Mouse (Mus musculus) liver, adult 2 months (tissue): ENCODE data around the gene Dcp1a. TPM values are rescaled to one million over a fixed set of nuclear protein-coding genes. Genes with fewer than 3 reads are reported as not detected.
"Not testable (repeated sequence)": the region's sequence is repeated elsewhere in the genome, so short reads cannot be mapped to it uniquely, and the experiment has no call there.

Experiments
- DNase-seq: peaks from one replicate; pipeline ENCODE4 v3.0.0-alpha.2; 2011; ENCODE audit warnings: low read depth, low spot score; ENCODE audit errors: extremely low read depth
- H3K27ac ChIP-seq: fragments of 200-500 bp; replicated peaks from 2 replicates; pipeline ENCODE4 v1.5.1; 2012; ENCODE audit warnings: low read depth, mild to moderate bottlenecking, control low read depth, inconsistent platforms, low read length; ENCODE audit not compliant: insufficient read depth
- H3K27me3 ChIP-seq: fragments of 200-500 bp; 2 replicates; pipeline ENCODE4 v1.6.1; 2012; ENCODE audit warnings: mild to moderate bottlenecking, moderate library complexity, low read length, inconsistent platforms; ENCODE audit not compliant: control insufficient read depth, insufficient read depth
- H3K36me3 ChIP-seq: fragments of 200-500 bp; 2 replicates; pipeline ENCODE4 v1.6.1; 2012; ENCODE audit warnings: low read length, inconsistent platforms; ENCODE audit not compliant: control insufficient read depth, insufficient read depth
- H3K4me1 ChIP-seq: fragments of 200-500 bp; 2 replicates; pipeline ENCODE4 v1.6.1; 2011; ENCODE audit warnings: low read length; ENCODE audit not compliant: control insufficient read depth, insufficient read depth
- H3K4me3 ChIP-seq: fragments of 200-500 bp; 2 replicates; pipeline ENCODE4 v1.5.1; 2011; ENCODE audit warnings: low read depth, mild to moderate bottlenecking, control low read depth, low read length, moderate library complexity; ENCODE audit not compliant: insufficient read depth
- H3K79me2 ChIP-seq: fragments of 200-500 bp; 2 replicates; pipeline ENCODE4 v1.6.1; 2012; ENCODE audit warnings: inconsistent platforms, mild to moderate bottlenecking, low read length, moderate library complexity; ENCODE audit not compliant: control insufficient read depth, insufficient read depth
- H3K9ac ChIP-seq: fragments of 200-500 bp; 2 replicates; pipeline ENCODE4 v1.6.1; 2012; ENCODE audit warnings: low read depth, mild to moderate bottlenecking, control low read depth, inconsistent platforms, low read length
- CTCF ChIP-seq: fragments of 200-500 bp; IDR thresholded peaks from 2 replicates; pipeline ENCODE4 v1.5.1; 2011; ENCODE audit warnings: low read depth, low read length, control low read depth
- POLR2A ChIP-seq: fragments of 200-500 bp; IDR thresholded peaks from 2 replicates; pipeline ENCODE4 v1.6.1; 2011; ENCODE audit warnings: low read length, control low read depth; ENCODE audit not compliant: insufficient read depth; ENCODE audit errors: extremely low read depth
- WGBS: fragments of 180-500 bp; shearing (Covaris S2); methylation state at CpG from one replicate; pipeline ENCODE4 v1.1.7; 2018; 5-methylcytosine and 5-hydroxymethylcytosine counted together
- polyA plus RNA-seq: library from polyadenylated mRNA; depleted of rRNA; stranded (reverse); fragments of >200 nt; gene quantifications from 2 replicates; pipeline ENCODE4 v1.2.3, GENCODE M21; 2012
- total RNA-seq: library from RNA; depleted of rRNA; stranded (reverse); fragments of >200 nt; gene quantifications from 2 replicates; pipeline ENCODE4 v1.2.3, GENCODE M21; 2014

The Dcp1a gene
- total and polyA plus RNA-seq, 2 experiments, result 6.8 to 8.9 TPM

GRCm38 (mm10) chr14:30531896-30532295, 52.6 kb downstream of the Dcp1a start:
- Histone ChIP-seq H3K4me1 (peaks cover 6% of the 10 kb centered on the region), H3K4me3 (no peak overlapping the region), H3K27ac (no peak overlapping the region), H3K27me3 (no peaks in the 10 kb centered on the region), H3K79me2 (no peaks in the 10 kb centered on the region), H3K36me3 (peaks cover 2% of the 10 kb centered on the region; the same call in 1 of the 2 replicates), H3K9ac (no peak overlapping the region)
- DNase-seq, result no peak
- TF ChIP-seq POLR2A, result no peak
- TF ChIP-seq CTCF, result no peak
- 90% methylated on average over 6 of the region's 6 CpGs for WGBS

GRCm38 (mm10) chr14:30533780-30534450, 54.6 kb downstream of the Dcp1a start:
- no peak for TF ChIP-seq POLR2A
- no peak for TF ChIP-seq CTCF
- H3K79me2 ChIP-seq, result no peaks in the 10 kb centered on the region
- H3K9ac ChIP-seq, result no peak overlapping the region
- no peaks in the 10 kb centered on the region for H3K36me3 ChIP-seq
- WGBS, result 33% methylated on average over 6 of the region's 6 CpGs
- no peak overlapping the region for H3K4me3 ChIP-seq
- H3K27ac ChIP-seq, result no peak overlapping the region
- no peaks in the 10 kb centered on the region for H3K27me3 ChIP-seq
- peaks cover 6% of the 10 kb centered on the region for H3K4me1 ChIP-seq
- DNase-seq, result peak; percentile 66

GRCm38 (mm10) chr14:30541541-30541940, 62.2 kb downstream of the Dcp1a start:
- Histone ChIP-seq H3K27me3 (no peaks in the 10 kb centered on the region), H3K4me1 (no peaks in the 10 kb centered on the region), H3K4me3 (peak overlapping the region; percentile 34), H3K36me3 (no peaks in the 10 kb centered on the region), H3K9ac (peak overlapping the region; percentile 40), H3K79me2 (no peaks in the 10 kb centered on the region), H3K27ac (peak overlapping the region; percentile 50)
- TF ChIP-seq CTCF (no peak), POLR2A (no peak)
- DNase-seq, result peak; percentile 93
- 28% methylated on average over 10 of the region's 10 CpGs for WGBS

- not testable (repeated sequence) for H3K36me3 ChIP-seq, H3K79me2 ChIP-seq, H3K9ac ChIP-seq, DNase-seq, H3K4me1 ChIP-seq, H3K4me3 ChIP-seq, H3K27ac ChIP-seq, H3K27me3 ChIP-seq
- 93% methylated on average over 5 of the region's 5 CpGs for WGBS
These were observed 64.0 kb downstream of the Dcp1a start for GRCm38 (mm10) chr14:30543331-30543730.

GRCm38 (mm10) chr14:30548131-30548720, 68.9 kb downstream of the Dcp1a start, which contains the start of gene Tkt:
Gene Tkt, plus strand, starts transcription at chr14:30548359.
- peak within 1 kb of the TSS; percentile 91 for H3K27ac ChIP-seq

More at GRCm38 (mm10) chr14:30548131-30548720, 68.9 kb downstream of the Dcp1a start, which contains the start of gene Tkt:
- Histone ChIP-seq H3K79me2 (peaks cover 19% of the 10 kb centered on the region; the same call in 1 of the 2 replicates), H3K4me1 (peaks cover 20% of the 10 kb centered on the region), H3K27me3 (no peaks in the 10 kb centered on the region), H3K4me3 (peak within 1 kb of the TSS; percentile 78), H3K9ac (peak within 1 kb of the TSS; percentile 89), H3K36me3 (no peaks in the 10 kb centered on the region)
- no peak for TF ChIP-seq CTCF
- peak; percentile 53; the same call in 1 of the 2 replicates for TF ChIP-seq POLR2A
- WGBS, result 17% methylated on average over 8 of the region's 8 CpGs
- DNase-seq, result peak; percentile 89
